Mouse (Mus musculus) bone marrow macrophage, adult 2 months (primary cell): ENCODE results near the gene Bpi.

Experiments used
- CTCF ChIP-seq: IDR thresholded peaks from 2 replicates; pipeline ENCODE4 v1.5.1; 2012; ENCODE audit warnings: low read depth, mild to moderate bottlenecking, low read length, moderate library complexity
- POLR2A ChIP-seq: IDR thresholded peaks from 2 replicates; pipeline ENCODE4 v1.6.1; 2012; ENCODE audit warnings: mild to moderate bottlenecking, low read depth, low read length, borderline replicate concordance

- no peak for TF ChIP-seq CTCF
- TF ChIP-seq POLR2A: no peak
Observed at GRCm38 (mm10) chr2:158232414-158232813, 25.5 kb upstream of the Bpi start.
